Mouse (Mus musculus) gastrocnemius, postnatal 36 days (tissue): Measurements from ENCODE around the gene Gm26920. TPM values are rescaled to one million over a fixed set of nuclear protein-coding genes. Genes with fewer than 3 reads are reported as not detected.
A peak's percentile ranks its signal among the peaks of the same experiment; 100 is the strongest.

ENCODE experiments used
- DNase-seq, 2 experiments: peaks; one replicate each; pipeline ENCODE4 v3.0.0; 2022
- intact Hi-C: fragments of 180-260 bp; cut with DNase I; formaldehyde crosslinking; loops from one replicate; pipeline ENCODE4 v1.15.1; 2025
- total RNA-seq, 2 experiments: library from RNA; stranded (reverse); gene quantifications; 2 replicates each; pipeline ENCODE4 v1.2.3; 2021

Gene Gm26920
- total RNA-seq, 2 experiments from 2014 or later, result not detected

DNA sequence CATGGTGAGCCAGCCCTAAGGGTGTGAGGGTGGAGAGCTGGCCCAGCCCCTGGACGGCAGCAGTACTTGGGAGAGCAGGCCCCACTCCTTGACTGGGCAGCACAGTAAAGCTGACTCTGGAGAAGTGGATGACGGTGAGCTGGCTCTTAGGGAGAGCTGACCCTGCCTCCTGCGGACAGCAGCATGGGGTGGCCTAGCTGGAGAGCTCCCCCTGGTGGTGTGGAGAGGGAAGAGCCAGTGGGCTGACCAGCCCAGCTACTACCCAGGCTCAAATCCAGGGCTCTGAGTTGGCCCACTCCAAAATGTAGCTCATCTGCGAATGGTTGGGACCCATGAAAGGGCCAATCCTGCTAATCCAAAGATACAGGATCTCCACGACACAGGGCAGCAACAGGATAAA lies 25.6 kb downstream of the Gm26920 start:
- intact Hi-C loops, result loop anchor here (5.0 kb wide), 1 partner anchor 42 kb away; no protein-coding TSS in a partner anchor

DNA sequence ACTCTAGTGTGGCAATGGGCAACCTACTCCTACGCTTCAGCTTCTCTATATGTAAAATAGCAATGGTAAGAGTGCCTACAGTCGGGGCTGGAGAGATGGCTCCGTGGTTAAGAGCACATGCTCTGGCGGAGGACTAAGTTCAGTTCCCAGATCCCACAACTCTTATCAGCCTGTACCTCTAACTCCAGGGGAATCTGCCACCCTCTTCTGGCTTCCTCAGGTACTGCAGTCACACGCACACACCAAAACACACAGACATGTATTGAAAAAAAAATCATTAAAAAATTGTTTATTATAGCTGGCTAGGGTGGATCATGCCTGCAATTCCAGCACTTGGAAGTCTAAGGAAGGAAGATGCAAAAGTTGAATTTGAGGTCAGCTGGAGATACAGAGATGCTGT lies 27.7 kb downstream of the Gm26920 start:
- DNase-seq, result no peak
- intact Hi-C loops, result no loop called here

More for the DNA sequence above, 25.6 kb downstream of the Gm26920 start:
- no peak for DNase-seq

DNA sequence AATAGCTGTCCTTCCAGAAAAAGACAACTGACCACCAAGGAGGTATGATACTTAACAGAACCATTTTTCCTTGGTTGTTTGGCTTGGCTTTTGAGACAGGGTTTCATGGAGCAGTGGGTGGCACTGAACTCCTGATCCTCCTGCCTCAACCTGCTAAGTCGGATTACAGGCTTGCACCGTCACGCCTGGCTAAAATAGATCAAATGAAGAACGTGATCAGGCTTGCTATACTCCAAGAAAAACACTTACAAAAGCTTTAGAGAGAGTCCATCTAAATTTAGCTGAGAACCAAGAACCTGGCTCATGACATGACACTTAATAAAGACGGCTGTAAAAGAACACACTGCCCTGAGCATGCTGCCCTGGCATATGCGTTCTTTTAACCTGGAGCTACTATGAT lies 29.9 kb downstream of the Gm26920 start:
- intact Hi-C loops, result no loop called here
- no peak for DNase-seq

DNA sequence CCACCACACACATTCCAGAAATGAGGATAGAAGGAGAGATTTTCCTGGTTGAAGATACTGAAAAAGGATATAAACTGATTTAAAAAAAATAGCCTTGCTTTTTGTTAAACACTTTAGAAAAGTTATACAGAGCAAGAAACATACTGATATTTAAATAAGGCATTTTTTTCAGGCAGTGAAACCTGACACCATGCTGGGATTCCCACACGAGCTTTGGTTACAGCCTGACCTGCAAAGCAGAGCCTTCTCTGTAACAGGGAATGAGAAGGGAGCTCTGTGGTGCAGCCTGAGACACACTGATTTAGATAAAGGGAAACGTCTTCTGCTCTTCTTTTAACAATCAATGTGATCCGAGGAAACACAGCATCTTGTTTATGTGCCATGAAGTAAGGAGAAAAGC lies 36.6 kb downstream of the Gm26920 start:
- DNase-seq, result no peak
- intact Hi-C loops, result no loop called here

DNA sequence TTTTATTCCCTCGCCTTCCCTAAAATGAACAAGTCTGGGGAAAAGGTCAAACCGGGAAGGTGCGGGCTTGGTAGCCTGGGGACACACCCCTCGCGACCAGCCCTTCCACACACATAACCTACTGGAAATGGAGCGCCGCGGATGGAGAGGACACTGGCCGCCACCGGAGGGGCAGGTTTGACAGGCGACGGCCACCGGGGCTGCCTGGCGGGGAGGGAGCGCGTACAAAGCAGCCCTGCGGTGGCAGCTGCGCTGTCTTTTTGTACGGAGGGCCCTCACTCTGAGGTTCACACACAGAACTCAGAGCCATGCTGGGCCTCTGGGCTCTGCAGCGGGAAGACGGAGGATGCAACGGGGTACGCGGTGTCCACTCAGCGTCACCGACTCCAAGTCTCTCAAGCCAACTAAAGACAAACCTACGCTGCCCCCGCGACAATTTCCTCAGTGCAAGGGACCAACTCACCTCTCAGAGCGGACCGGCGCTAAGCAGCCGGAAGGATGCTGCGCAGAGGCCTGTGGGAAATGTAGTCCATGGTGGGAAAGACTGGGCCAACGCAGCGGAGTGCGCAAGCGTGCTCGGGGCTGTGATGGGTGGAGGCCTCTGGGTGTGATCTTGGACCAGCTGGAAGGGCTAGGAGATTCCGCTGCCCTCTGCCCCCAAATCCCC lies 39.2 kb downstream of the Gm26920 start, which contains the start of gene Zfp14:
Zfp14 (minus strand) TSS at position 499 of the 667 bp plus-strand sequence.
- intact Hi-C loops, result no loop called here
- peak; percentile 81 to 87 for DNase-seq

DNA sequence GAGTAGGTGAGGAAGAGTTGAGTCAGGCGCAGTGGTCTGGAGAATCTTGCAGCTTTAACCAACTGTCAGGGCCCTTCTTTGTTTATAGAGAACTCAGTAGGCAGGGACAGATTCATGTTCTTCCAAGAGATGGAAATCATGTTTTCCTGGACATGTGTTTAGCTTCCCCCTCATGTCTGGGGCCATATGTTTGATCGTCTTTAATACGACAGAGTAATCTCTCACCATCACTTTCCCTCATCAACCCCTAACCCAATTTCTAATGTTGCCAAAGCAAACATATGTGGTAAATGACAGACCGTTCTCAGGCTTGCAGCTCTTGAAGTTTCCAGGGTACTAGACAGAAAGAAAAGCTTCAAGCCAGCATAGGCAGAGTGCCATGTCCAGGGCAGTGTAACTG lies 42.1 kb downstream of the Gm26920 start:
- DNase-seq, result no peak
- intact Hi-C loops, result no loop called here

DNA sequence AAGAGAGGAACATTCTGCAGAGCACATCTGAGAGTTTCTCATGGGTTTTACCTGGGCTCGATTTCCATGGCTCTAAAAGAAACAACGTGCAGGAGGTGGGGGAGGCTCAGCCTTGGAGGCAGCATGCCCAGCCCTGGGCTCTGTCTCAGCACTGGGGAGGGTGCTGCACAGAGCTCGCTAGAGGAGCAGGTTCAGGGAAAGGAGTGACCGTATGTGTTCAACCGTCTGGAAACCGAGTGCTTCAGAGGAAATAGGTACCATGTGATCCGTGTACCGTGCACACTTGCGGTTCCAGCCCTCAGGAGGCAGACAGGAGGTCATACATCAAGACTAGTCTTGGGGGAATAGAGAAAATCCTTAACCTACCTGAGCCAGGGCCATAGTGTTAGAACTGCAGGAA lies 45.9 kb downstream of the Gm26920 start:
- no peak for DNase-seq
- intact Hi-C loops, result no loop called here

DNA sequence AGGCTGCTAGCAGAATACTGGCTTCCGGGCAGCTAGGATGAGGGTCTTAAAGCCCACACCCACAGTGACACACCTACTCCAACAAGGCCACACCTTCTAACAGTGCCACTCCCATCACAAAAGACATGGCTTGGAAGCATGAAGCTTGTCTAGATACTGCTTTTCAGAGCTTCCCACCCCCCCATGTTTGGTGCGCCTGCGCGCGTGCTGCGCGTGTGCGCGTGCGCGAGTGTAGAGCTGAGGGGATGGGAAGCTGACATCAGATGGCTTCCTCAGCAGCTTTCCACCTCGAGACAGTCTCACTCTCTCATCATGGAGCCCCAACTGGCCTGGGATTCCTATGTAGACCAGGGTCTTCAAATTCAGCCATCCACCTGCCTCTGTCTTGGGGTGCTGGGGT lies 55.9 kb downstream of the Gm26920 start:
- intact Hi-C loops, result no loop called here

DNA sequence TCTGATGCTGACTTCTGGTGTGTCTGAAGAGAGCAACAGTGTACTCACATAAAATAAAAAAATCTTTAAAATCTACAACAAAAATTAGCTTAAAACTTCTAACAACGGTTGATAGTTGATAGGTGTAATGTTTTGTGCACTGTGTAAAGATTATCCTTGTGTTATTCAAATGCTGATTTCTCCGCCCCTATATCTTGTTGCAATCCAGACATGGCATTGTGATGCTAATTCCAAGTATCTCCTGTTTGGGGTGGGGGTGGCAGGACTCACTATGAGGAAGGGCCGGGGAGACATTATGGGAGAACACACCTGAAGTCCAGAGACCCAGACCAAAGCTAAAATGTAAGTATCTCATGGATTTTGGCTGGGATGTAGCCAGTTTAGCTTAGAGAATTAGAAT lies 58.8 kb downstream of the Gm26920 start:
- no peak for DNase-seq
- intact Hi-C loops, result no loop called here

More for the DNA sequence above, 55.9 kb downstream of the Gm26920 start:
- DNase-seq, result no peak

DNA sequence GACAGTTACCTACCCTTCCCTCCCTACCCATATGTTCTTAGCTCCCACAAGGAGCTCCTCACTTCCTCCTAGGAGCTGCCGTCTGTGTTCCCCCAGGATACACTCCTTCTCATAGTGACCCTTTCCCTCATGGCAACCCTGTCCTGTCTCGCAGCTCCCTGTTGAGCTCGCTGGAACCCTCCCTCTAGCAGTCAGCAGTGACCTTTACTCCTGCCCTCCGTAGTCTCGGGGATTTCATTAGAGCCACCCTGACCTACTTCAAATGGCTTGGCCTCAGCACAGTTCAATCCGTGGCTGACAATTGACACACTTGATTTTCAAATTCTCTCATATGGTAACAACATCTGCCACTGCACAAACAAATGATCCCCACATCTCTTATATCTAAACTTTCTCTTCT lies 59.5 kb downstream of the Gm26920 start:
- no peak for DNase-seq
- intact Hi-C loops, result no loop called here

DNA sequence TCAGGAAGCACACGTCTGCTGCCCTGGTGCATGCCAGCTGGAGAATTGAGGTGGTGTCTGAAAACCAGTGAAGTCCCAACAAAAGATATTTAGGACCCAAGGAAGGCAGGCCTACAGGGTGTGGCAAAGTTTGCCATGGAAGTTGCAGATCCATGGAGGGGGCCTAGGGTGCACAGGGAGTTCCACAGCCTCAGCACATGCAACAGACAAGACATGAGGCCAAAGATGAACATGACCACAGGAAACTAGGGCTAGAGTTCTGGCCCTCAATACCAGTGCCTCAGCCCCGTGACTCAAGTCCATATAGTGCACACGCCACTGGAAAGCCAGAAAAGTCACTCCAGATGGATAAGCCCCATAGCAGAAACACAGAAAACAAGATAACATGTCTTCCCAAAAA lies 61.6 kb downstream of the Gm26920 start:
- DNase-seq, result no peak
- intact Hi-C loops, result no loop called here

DNA sequence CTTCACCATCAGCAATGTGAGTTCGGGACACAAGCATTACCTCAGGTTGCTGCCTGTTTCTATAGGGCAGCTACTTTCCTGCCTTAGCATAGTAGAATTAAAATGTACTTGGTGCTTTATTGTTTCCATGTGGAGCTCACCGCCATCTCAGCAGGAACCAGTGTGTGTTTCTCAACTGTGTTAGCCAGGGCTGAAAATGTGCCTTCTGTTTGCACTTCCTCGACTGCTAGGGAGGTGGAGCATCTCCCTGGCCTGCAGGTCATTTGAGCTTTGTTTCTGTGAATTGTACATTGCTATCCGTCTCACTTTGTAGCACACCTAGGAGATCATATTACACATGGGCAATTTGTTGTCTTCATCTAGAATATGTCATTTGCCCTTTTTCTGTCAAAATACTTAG lies 62.9 kb downstream of the Gm26920 start:
- intact Hi-C loops, result no loop called here
- no peak for DNase-seq

DNA sequence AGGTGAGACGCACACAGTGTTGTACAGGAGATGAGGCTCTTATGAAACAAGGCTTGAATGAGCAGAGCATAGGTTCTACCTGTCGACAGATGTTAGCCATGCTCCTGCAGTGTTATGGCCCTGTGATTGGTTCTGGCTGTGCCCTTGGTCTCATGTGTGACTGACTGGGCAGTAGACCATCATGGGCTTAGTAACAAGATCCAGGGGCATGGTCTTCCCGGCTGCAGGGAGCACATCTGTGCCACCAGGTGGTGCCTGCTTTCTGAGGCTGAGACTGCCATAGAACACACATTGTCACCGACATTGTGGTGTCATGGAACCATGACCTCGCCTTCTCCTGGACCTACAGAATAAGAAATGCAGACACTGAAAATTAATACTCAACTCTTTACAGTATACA lies 64.9 kb downstream of the Gm26920 start:
- intact Hi-C loops, result no loop called here
- no peak for DNase-seq

DNA sequence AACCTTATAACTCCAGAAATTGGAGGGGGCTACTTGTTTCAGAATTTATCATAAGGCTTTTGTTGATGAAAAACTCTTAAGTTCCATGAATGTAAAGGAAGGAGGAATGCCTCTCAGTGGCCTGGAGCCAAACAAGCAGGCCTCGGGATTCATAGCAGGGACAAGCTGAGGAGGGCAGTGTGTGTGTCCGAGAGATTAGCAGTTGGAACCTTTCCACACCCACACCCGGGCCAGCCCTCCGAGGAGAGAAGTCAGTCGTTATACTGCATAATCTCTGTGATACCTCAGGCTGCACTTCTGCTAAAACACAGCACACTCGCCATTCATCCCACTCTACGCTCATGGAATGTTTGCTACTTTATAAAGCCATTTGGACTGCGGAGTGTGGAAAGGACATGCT lies 66.4 kb downstream of the Gm26920 start:
- no peak for DNase-seq
- intact Hi-C loops, result loop anchor here (5.0 kb wide), 1 partner anchor 44 kb away; no protein-coding TSS in a partner anchor

DNA sequence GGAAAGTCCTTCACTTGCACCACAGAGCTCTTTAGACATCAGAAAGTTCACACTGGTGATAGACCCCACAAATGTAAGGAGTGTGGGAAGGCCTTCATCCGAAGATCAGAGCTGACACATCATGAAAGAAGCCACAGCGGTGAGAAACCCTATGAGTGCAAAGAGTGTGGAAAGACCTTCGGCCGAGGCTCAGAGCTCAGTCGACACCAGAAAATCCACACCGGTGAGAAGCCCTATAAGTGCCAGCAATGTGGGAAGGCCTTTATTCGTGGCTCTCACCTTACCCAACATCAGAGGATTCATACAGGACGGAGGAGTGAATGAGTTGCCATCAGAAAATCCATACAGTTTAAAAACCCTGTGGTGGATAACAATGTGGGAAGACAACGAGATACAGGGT lies 66.9 kb downstream of the Gm26920 start:
- intact Hi-C loops, result loop anchor here (5.0 kb wide), 1 partner anchor 44 kb away; no protein-coding TSS in a partner anchor
- DNase-seq, result no peak

DNA sequence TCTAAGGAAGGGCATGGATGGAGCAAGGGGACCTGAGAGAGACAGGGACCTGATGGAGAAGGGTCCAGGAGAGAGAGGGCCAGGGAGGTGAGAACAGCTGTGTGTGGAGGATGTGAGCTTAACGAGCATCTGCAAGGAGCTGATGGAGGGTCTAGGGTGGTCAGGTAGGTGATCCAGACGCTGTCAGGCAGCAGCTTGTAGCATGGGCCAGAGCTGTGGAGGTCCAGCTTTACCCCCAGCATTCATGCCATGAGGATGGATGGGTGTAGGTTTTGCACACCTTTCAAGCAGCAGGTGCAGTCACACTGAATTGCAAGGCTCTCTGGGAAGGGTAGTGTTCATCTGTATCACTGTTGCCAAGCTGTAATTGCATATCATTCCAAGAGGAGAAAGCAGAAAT lies 70.7 kb downstream of the Gm26920 start:
- DNase-seq, result no peak
- intact Hi-C loops, result loop anchor here (5.0 to 10.0 kb wide), 2 partner anchors 68 to 195 kb away; no protein-coding TSS in a partner anchor

DNA sequence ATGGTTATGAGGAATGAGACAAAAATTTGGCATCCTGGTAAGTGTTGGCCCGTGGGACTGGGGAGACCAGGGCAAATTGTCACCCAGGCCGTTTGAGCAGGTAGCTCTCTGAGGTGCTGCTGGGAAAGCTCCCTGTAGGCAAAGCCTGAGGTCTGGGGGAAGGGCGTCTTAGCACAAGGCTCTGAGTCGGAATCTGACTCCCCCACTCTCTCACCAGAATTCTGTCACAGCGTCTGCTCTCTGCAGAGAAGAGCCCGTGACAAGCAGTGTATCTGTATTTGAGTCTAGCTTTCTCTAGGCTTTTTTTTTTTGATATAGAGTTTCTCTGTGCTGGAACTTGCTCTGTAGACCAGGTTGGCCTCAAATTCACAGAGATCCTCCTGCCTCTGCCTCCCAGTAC lies 73.0 kb downstream of the Gm26920 start:
- intact Hi-C loops, result loop anchor here (5.0 to 10.0 kb wide), 2 partner anchors 70 to 198 kb away; no protein-coding TSS in a partner anchor
- no peak for DNase-seq

DNA sequence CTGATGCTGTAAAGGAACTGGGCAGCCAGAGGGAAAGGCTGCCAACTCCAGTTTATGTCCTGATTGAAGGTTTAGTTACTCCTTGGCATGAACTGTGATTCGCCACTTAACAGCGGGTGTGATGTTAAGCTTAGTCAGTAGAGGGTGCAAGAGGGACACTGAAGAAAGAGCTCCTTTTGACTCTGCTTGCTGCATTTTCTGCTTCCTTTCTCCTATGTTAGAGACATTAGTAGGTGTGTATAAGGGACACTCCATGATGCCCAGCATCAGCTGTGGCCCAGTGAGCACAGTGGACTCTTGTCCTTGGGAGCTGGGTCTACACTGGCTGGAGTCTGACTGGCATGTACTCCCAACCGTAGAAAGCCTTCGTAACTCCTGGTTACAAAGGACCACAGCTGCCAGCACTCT lies 77.2 kb downstream of the Gm26920 start:
- intact Hi-C loops, result loop anchor here (10.0 kb wide), 1 partner anchor 202 kb away; no protein-coding TSS in a partner anchor
- no peak for DNase-seq

DNA sequence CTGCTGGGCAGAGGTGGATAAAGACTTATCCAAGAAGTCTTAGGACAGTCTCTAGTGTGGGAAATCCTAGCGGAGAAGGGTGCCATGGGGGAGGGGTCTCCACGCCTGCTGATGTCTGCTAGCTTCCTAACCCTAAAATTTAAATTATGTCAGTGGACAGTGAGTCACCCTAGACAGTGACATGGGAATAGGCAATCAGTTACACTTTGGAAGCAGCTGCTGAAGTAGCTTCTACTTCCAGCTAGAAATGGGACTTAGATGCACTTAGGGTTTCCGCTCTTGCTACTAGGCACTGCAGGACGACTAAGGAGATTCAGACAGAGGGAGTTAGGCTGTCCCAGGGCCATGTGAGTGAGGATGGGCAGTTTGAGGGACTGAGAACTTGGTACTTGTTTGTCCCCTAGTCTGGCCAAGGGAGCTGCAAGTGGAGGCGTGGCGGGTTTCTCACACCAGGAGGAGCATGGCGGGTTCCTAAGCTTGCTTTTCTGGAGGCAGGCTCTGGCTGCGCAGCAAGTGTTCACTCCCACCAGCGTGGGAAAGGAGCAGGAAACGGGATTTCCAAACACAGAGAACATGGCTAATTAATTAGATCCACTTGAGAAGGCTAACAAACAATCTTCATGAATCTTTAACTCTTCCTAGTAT lies 79.5 kb downstream of the Gm26920 start:
- intact Hi-C loops, result loop anchor here (10.0 kb wide), 1 partner anchor 204 kb away; no protein-coding TSS in a partner anchor
- DNase-seq, result no peak

DNA sequence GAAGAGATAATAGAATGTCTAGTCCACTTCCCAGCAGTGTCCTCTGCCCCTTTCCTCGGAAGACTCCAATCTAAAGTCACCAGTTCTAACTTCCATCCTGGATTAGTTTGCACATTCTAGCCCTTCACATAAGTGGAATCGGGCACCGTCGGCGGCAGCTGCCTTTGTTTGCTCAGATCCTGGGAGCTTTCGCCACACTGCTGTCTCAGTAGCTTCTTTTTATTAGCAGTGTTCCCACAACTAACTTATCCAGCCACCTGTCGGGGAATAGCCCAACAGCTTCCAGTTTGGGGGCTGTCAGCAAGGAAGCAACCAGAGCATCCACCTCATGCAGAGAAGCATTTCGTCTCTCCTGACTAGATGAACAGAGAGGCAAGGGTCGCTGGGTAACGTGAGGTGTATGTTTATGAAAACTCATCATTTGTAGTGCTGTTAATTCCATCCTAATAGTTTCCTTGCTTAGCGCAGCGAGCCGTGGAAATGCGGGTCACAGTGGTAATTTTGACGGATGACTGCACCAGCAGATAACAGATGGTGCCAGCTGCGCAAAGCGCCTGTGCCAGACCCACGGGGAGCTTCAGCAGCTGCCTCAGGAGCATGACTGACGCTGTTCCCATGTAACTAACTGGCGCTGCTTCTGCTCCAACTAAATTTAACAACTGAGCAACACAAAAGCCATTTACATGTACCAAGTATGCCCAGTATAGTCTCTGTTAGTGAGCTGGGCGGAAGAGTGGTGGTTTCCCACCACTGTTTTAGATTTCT lies 80.7 kb downstream of the Gm26920 start:
- DNase-seq, result peak; percentile 39 to 51
- intact Hi-C loops, result loop anchor here (10.0 kb wide), 1 partner anchor 205 kb away; no protein-coding TSS in a partner anchor
